Mouse (Mus musculus) cerebellum, adult 9-10 months (tissue): ENCODE measurements around the gene Cdk17.
A peak's percentile ranks its signal among the peaks of the same experiment; 100 is the strongest.

Experiments used
- DNase-seq: peaks from one replicate; pipeline ENCODE4 v3.0.0; 2022

Cdk17 gene

GRCm38 (mm10) chr10:93231893-93232292 lies 71.2 kb downstream of the Cdk17 start:
- DNase-seq: no peak

- DNase-seq: no peak
Measured at GRCm38 (mm10) chr10:93233665-93234194, 73.1 kb downstream of the Cdk17 start.

- no peak for DNase-seq
Measured at GRCm38 (mm10) chr10:93234692-93235091, 74.0 kb downstream of the Cdk17 start.

- DNase-seq: no peak
Measured at GRCm38 (mm10) chr10:93239201-93239806, 78.6 kb downstream of the Cdk17 start.

GRCm38 (mm10) chr10:93242208-93242607 lies 81.5 kb downstream of the Cdk17 start:
- no peak for DNase-seq

- DNase-seq: no peak
Measured at GRCm38 (mm10) chr10:93242861-93243260, 82.2 kb downstream of the Cdk17 start.

GRCm38 (mm10) chr10:93244209-93244705 lies 83.6 kb downstream of the Cdk17 start:
- DNase-seq: no peak

- no peak for DNase-seq
Measured at GRCm38 (mm10) chr10:93246185-93246920, 85.7 kb downstream of the Cdk17 start.

- DNase-seq: no peak
Measured at GRCm38 (mm10) chr10:93247422-93247821, 86.7 kb downstream of the Cdk17 start.

- DNase-seq: no peak
Measured at GRCm38 (mm10) chr10:93247902-93248301, 87.2 kb downstream of the Cdk17 start.

GRCm38 (mm10) chr10:93248416-93248815 lies 87.7 kb downstream of the Cdk17 start:
- no peak for DNase-seq

GRCm38 (mm10) chr10:93249901-93250300 lies 89.2 kb downstream of the Cdk17 start:
- DNase-seq: no peak

GRCm38 (mm10) chr10:93250436-93251317 lies 90.0 kb downstream of the Cdk17 start:
- no peak for DNase-seq

- peak; percentile 55 for DNase-seq
Measured at GRCm38 (mm10) chr10:93251426-93251825, 90.8 kb downstream of the Cdk17 start.

GRCm38 (mm10) chr10:93252661-93253060 lies 92.0 kb downstream of the Cdk17 start:
- no peak for DNase-seq

GRCm38 (mm10) chr10:93253156-93253555 lies 92.5 kb downstream of the Cdk17 start:
- DNase-seq: no peak

GRCm38 (mm10) chr10:93255294-93255693 lies 94.6 kb downstream of the Cdk17 start:
- DNase-seq: peak; percentile 81

GRCm38 (mm10) chr10:93259826-93260225 lies 99.2 kb downstream of the Cdk17 start:
- no peak for DNase-seq

GRCm38 (mm10) chr10:93261132-93261980 lies 100.7 kb downstream of the Cdk17 start:
- peak; percentile 81 for DNase-seq

- no peak for DNase-seq
Measured at GRCm38 (mm10) chr10:93261981-93262499, 101.4 kb downstream of the Cdk17 start.

GRCm38 (mm10) chr10:93263431-93263830 lies 102.8 kb downstream of the Cdk17 start:
- DNase-seq: no peak

- no peak for DNase-seq
Measured at GRCm38 (mm10) chr10:93264001-93264400, 103.3 kb downstream of the Cdk17 start.
